Mouse (Mus musculus) mouse trophoblast stem cell (cell line): Measurements from ENCODE around the gene Gm21969.

Experiments
- in situ Hi-C, 2 experiments: fragments of 300-500 bp; cut with MseI, MboI; formaldehyde crosslinking; loops; 2 replicates in 1 of 2; 3 replicates in 1 of 2; pipeline ENCODE4 v1.15.1; 2025

Gm21969 gene

GRCm38 (mm10) chr4:139650907-139651306 lies 47.9 kb downstream of the Gm21969 start:
- in situ Hi-C loops: no loop called here

GRCm38 (mm10) chr4:139653238-139653637 lies 50.3 kb downstream of the Gm21969 start, which contains the start of gene Tas1r2:
Tas1r2 (plus strand) TSS chr4:139653538.
- in situ Hi-C loops: no loop called here

GRCm38 (mm10) chr4:139661897-139662296 lies 58.9 kb downstream of the Gm21969 start:
- in situ Hi-C loops: no loop called here

GRCm38 (mm10) chr4:139667632-139668031 lies 64.6 kb downstream of the Gm21969 start:
- in situ Hi-C loops: no loop called here

- in situ Hi-C loops: no loop called here
Observed at GRCm38 (mm10) chr4:139669847-139670246, 66.9 kb downstream of the Gm21969 start.

- in situ Hi-C loops: no loop called here
Observed at GRCm38 (mm10) chr4:139675696-139676095, 72.7 kb downstream of the Gm21969 start.

- in situ Hi-C loops: loop anchor here in 1 of 2 experiments (5.0 kb wide), 1 partner anchor 173 kb away; no protein-coding TSS in a partner anchor
Observed at GRCm38 (mm10) chr4:139683728-139684638, 81.0 kb downstream of the Gm21969 start.

GRCm38 (mm10) chr4:139684639-139685017 lies 81.6 kb downstream of the Gm21969 start:
- in situ Hi-C loops: loop anchor here in 1 of 2 experiments (5.0 kb wide), 1 partner anchor 173 kb away; no protein-coding TSS in a partner anchor

- in situ Hi-C loops: no loop called here
Observed at GRCm38 (mm10) chr4:139688058-139688457, 85.1 kb downstream of the Gm21969 start.

- in situ Hi-C loops: no loop called here
Observed at GRCm38 (mm10) chr4:139689627-139690269, 86.8 kb downstream of the Gm21969 start.

- in situ Hi-C loops: no loop called here
Observed at GRCm38 (mm10) chr4:139693315-139693714, 90.3 kb downstream of the Gm21969 start.

- in situ Hi-C loops: no loop called here
Observed at GRCm38 (mm10) chr4:139697755-139698154, 94.8 kb downstream of the Gm21969 start.

- in situ Hi-C loops: no loop called here
Observed at GRCm38 (mm10) chr4:139698602-139699001, 95.6 kb downstream of the Gm21969 start.

GRCm38 (mm10) chr4:139702914-139703313 lies 99.9 kb downstream of the Gm21969 start:
- in situ Hi-C loops: no loop called here

GRCm38 (mm10) chr4:139703468-139703867 lies 100.5 kb downstream of the Gm21969 start:
- in situ Hi-C loops: no loop called here

- in situ Hi-C loops: loop anchor here in 1 of 2 experiments (5.0 kb wide), 1 partner anchor 151 kb away; no protein-coding TSS in a partner anchor
Observed at GRCm38 (mm10) chr4:139705986-139706385, 103.0 kb downstream of the Gm21969 start.

GRCm38 (mm10) chr4:139710467-139711334 lies 107.7 kb downstream of the Gm21969 start:
- in situ Hi-C loops: no loop called here
